Mouse (Mus musculus) ES-E14 (cell line): ENCODE results near the gene St6galnac6. TPM values are rescaled to one million over a fixed set of nuclear protein-coding genes. Genes with fewer than 3 reads are reported as not detected.
A peak's percentile ranks its signal among the peaks of the same experiment; 100 is the strongest.

Experiments used
- DNase-seq: peaks from one replicate; pipeline ENCODE4 v3.0.0-alpha.2; 2013; ENCODE audit warnings: low read depth, low spot score
- H3K27ac ChIP-seq: 2 replicates; pipeline ENCODE4 v1.5.1; 2012; ENCODE audit warnings: low read depth, mild to moderate bottlenecking, low read length, moderate library complexity, mixed read lengths; ENCODE audit not compliant: poor library complexity, insufficient read depth, severe bottlenecking
- H3K36me3 ChIP-seq: 2 replicates; pipeline ENCODE4 v1.6.1; 2012; ENCODE audit warnings: mild to moderate bottlenecking, low read length, moderate library complexity, mixed read lengths; ENCODE audit not compliant: control insufficient read depth, poor library complexity, insufficient read depth, severe bottlenecking
- H3K4me1 ChIP-seq, 2 experiments: fragments of 150-350 bp in 1 of 2; sonication (generic) in 1 of 2; 2 replicates each; pipeline ENCODE4 v1.6.1; 2012; ENCODE audit warnings: low read length in 2 of 2, mild to moderate bottlenecking in 1 of 2, mixed read lengths in 1 of 2; ENCODE audit not compliant: control insufficient read depth in 2 of 2, insufficient read depth in 2 of 2, poor library complexity in 1 of 2
- H3K4me3 ChIP-seq, 2 experiments: fragments of 150-350 bp in 1 of 2; sonication (generic) in 1 of 2; 2 replicates each; pipeline ENCODE4 v1.5.1; 2012; ENCODE audit warnings: low read length in 2 of 2, low read depth in 1 of 2, mild to moderate bottlenecking in 1 of 2, mixed read lengths in 1 of 2; ENCODE audit not compliant: insufficient read depth in 1 of 2, poor library complexity in 1 of 2, severe bottlenecking in 1 of 2
- H3K9ac ChIP-seq: 2 replicates; pipeline ENCODE4 v1.6.1; 2012; ENCODE audit warnings: low read depth, mild to moderate bottlenecking, low read length, mixed read lengths; ENCODE audit not compliant: poor library complexity, insufficient read depth, severe bottlenecking
- H3K9me3 ChIP-seq: fragments of 150-350 bp; sonication (generic); 2 replicates; pipeline ENCODE4 v1.6.1; 2012; ENCODE audit warnings: low read depth, mild to moderate bottlenecking, low read length; ENCODE audit not compliant: control insufficient read depth, insufficient read depth
- CHD2 ChIP-seq: IDR thresholded peaks from 2 replicates; pipeline ENCODE4 v1.6.1; 2014; ENCODE audit warnings: mild to moderate bottlenecking, low read depth, low read length, inconsistent platforms
- HCFC1 ChIP-seq: IDR thresholded peaks from 2 replicates; pipeline ENCODE4 v1.6.1; 2012; ENCODE audit warnings: low read length, inconsistent platforms, borderline replicate concordance; ENCODE audit not compliant: insufficient read depth
- MAFK ChIP-seq: IDR thresholded peaks from 2 replicates; pipeline ENCODE4 v1.6.1; 2014; ENCODE audit warnings: mild to moderate bottlenecking, low read depth, low read length, inconsistent platforms; ENCODE audit not compliant: insufficient read depth
- ZC3H11A ChIP-seq: IDR thresholded peaks from 2 replicates; pipeline ENCODE4 v1.6.1; 2012; ENCODE audit warnings: low read depth, mild to moderate bottlenecking, inconsistent platforms, low read length, borderline replicate concordance
- ZNF384 ChIP-seq: IDR thresholded peaks from 2 replicates; pipeline ENCODE4 v1.6.1; 2012; ENCODE audit warnings: low read depth, low read length, inconsistent platforms
- in situ Hi-C, 2 experiments: fragments of 600-800 bp; cut with MboI; formaldehyde crosslinking; loops; one replicate each; pipeline ENCODE4 v1.15.1; 2025; ENCODE audit warnings: low sequenced_read_pairs in 2 of 2, inconsistent platforms in 1 of 2; ENCODE audit not compliant: unreplicated experiment in 2 of 2
- total RNA-seq: library from RNA; depleted of rRNA; stranded (reverse); fragments of 300-350 nt; gene quantifications from 2 replicates; pipeline ENCODE4 v1.2.3, GENCODE M21; 2012

Gene St6galnac6
- total RNA-seq, 1 experiment: 18.0 TPM

DNA sequence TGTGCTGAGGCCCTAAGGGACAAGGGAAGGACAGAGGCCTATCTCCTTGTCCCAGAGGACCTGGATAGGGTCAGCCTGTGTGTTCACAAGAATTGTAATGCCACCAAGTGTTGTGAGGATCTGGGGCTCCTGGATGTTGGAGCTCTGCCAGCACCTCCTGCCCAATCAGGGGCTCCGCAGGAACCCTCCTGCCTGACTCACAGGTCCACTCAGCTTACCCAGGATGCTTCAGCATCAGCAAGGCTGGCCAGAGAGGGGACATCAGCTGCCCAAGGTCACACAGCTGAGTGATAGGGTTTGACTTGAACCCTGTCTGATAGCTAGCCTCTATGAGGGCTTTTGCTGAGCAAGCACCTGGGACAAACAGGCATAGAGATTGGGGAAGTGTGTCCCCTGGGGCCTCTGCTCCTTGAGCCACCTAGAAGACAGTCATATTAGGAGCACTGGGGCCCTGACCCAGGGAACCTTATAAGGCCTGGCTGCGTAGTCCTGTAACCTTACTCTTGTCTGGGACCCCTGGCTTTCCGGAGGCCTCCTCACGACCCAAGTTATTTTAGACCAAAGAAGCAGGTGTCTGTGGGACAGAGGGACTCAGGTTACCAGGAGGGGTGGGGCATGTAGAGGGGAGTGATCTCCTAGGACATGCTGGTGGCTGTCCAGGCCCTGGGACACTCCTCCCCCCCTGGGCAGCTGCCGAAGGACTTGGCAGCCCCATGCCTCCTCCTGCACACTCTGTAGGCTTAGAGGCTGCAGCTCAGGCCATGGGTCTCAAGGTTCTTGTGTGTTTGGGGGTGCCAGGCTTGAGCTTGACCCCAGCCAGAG, 26.6 kb downstream of the St6galnac6 start:
- Histone ChIP-seq H3K9me3 (no peaks in the 10 kb centered on the region), H3K27ac (no peak overlapping the region), H3K36me3 (peaks cover under 1% of the 10 kb centered on the region; the same call in 1 of the 2 replicates), H3K4me3 (no peak overlapping the region), H3K9ac (no peak overlapping the region), H3K4me1 (peaks cover 1 to 44% of the 10 kb centered on the region in 2 experiments)
- TF ChIP-seq ZNF384 (no peak), MAFK (peak; percentile 54; the same call in 1 of the 2 replicates), HCFC1 (no peak), ZC3H11A (no peak), CHD2 (no peak)
- DNase-seq: no peak
- in situ Hi-C loops: no loop called here

DNA sequence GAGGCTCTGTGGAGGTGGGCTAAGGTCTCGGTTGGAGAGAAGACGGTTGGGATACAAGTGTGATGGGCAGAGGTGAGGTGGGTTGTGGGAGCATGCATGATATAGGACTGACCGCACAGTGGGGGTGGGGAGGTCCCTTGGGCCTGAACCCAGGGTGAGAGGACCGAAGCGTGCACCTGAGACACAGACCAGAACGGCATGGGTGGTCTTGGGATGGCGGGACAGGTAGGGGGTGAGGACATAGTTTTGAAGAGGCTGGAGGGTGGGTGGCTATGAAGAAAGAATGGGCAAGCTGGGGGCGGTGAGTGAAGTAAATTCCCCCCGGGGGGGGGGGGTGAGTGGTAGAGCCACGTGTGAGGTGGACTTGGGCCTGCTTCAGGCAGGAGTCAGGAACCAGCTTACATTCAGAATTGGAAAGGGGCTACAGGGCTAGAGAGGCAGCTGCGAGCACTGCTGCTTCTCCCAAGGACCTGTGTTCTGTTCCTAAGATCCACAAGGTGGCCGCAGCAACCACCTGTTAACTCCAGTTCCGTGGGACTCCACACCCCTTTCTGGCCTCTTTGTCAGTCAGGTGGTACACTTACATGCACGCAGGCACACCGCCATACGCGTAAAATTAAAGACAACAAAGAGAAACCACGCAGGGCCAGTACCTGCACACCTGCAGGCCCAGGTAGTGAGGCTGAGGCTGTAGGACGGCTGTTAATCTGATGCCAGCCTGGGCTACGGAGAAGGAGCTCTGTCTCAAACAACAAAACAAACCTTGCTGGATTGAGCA, 27.9 kb downstream of the St6galnac6 start:
- H3K9ac ChIP-seq: no peak overlapping the region
- no peak for DNase-seq
- H3K27ac ChIP-seq: peak overlapping the region; percentile 38
- in situ Hi-C loops: no loop called here
- peaks cover 1 to 42% of the 10 kb centered on the region in 2 experiments for H3K4me1 ChIP-seq
- H3K4me3 ChIP-seq: peak overlapping the region; percentile 4 to 71; a peak in 2 of 4 replicates
- no peak for TF ChIP-seq ZNF384
- TF ChIP-seq HCFC1: no peak
- no peak for TF ChIP-seq CHD2
- TF ChIP-seq ZC3H11A: no peak
- peaks cover 10% of the 10 kb centered on the region for H3K36me3 ChIP-seq
- no peaks in the 10 kb centered on the region for H3K9me3 ChIP-seq

DNA sequence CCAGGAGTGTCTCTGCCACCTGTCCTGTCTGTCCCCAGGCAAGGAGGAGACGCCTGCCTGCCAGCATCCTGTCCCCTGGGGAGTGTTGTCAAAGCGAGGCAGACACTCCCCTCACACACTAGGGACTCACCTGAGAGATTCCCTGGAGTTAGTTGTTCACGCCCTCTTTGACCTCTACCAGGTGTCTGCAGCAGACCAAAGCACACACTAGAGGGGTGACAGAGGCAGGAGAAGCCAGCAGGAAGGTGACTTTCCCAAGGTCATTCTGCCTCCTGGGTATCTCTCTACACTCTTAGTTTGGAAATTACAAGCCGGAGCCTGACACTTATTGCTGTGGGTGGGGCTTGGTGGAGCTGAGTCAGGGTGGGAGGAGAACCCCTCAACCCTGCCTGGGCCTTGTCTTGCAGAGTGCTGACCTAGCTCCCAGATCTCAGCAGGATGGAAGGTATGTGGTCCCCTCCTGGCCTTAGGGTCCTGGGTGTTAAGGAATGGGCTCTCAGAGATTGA, 28.6 kb downstream of the St6galnac6 start:
- in situ Hi-C loops: no loop called here
- TF ChIP-seq MAFK (peak; percentile 59), ZC3H11A (no peak)
- Histone ChIP-seq H3K4me3 (peak overlapping the region; percentile 4 to 71; a peak in 3 of 4 replicates), H3K27ac (peak overlapping the region; percentile 77; the same call in 1 of the 2 replicates), H3K9me3 (no peaks in the 10 kb centered on the region), H3K9ac (peak overlapping the region; percentile 62), H3K36me3 (peaks cover 11% of the 10 kb centered on the region), H3K4me1 (peaks cover 1 to 42% of the 10 kb centered on the region in 2 experiments)
- no peak for DNase-seq

DNA sequence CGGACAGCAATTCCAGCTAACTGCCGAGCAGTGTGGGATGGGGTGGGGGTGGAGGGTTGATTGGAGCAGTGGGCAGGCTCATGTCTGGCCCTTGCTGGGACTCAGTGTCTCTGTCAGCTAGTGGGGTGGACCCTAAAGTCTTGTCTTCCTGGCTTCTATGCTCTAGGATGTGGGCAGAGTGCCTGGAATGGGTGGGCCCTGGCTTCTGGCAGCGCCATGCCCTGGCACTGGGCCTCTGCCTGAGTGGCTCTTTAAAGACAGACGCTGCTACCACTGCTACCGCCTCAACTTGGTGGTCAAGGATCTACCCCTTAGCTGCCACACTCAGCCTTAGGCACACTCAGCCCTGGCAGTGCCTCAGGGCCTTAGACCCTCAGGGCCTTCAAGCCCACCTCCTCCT, 29.2 kb downstream of the St6galnac6 start:
- Histone ChIP-seq H3K9me3 (no peaks in the 10 kb centered on the region), H3K4me3 (peak overlapping the region; percentile 4 to 71; a peak in 3 of 4 replicates), H3K9ac (peak overlapping the region; percentile 62), H3K27ac (peak overlapping the region; percentile 77), H3K4me1 (peaks cover 1 to 42% of the 10 kb centered on the region in 2 experiments), H3K36me3 (peaks cover 17% of the 10 kb centered on the region)
- TF ChIP-seq ZNF384 (no peak), HCFC1 (no peak), CHD2 (no peak), MAFK (no peak), ZC3H11A (no peak)
- DNase-seq: no peak
- in situ Hi-C loops: no loop called here
